Mouse (Mus musculus) liver, embryonic 14.5 days (tissue): Measurements from ENCODE around the gene Actn4.

ENCODE experiments used
- CTCF ChIP-seq: IDR thresholded peaks from 2 replicates; pipeline ENCODE4 v1.5.1; 2016; ENCODE audit warnings: antibody characterized with exemption, low read depth, control low read depth
- EP300 ChIP-seq: IDR thresholded peaks from 2 replicates; pipeline ENCODE4 v1.6.1; 2016; ENCODE audit warnings: antibody characterized with exemption, low read depth

- no peak for TF ChIP-seq CTCF
- TF ChIP-seq EP300: no peak
These were observed 41.0 kb downstream of the Actn4 start for GRCm38 (mm10) chr7:28921178-28921577.
